Mouse (Mus musculus) cerebellum, adult 2 months (tissue): Measurements from ENCODE around the gene Vav2. TPM values are rescaled to one million over a fixed set of nuclear protein-coding genes. Genes with fewer than 3 reads are reported as not detected.
A peak's percentile ranks its signal among the peaks of the same experiment; 100 is the strongest.

Source experiments
- DNase-seq, 2 experiments: peaks; one replicate each; pipeline ENCODE4 v3.0.0; 2021
- H3K27ac ChIP-seq: fragments of 200-500 bp; 2 replicates; pipeline ENCODE4 v1.5.1; 2012; ENCODE audit warnings: low read length, control low read depth, inconsistent platforms; ENCODE audit not compliant: insufficient read depth
- H3K27me3 ChIP-seq: fragments of 200-500 bp; 2 replicates; pipeline ENCODE4 v1.6.1; 2012; ENCODE audit warnings: inconsistent platforms, mild to moderate bottlenecking, low read length, moderate library complexity; ENCODE audit not compliant: control insufficient read depth, insufficient read depth
- H3K4me1 ChIP-seq: fragments of 200-500 bp; 2 replicates; pipeline ENCODE4 v1.6.1; 2011; ENCODE audit warnings: low read length; ENCODE audit not compliant: control insufficient read depth, insufficient read depth
- H3K4me3 ChIP-seq: fragments of 200-500 bp; replicated peaks from 2 replicates; pipeline ENCODE3; 2011; ENCODE audit warnings: mild to moderate bottlenecking, low read depth, low read length, control low read depth; ENCODE audit not compliant: insufficient read depth
- CTCF ChIP-seq: fragments of 200-500 bp; IDR thresholded peaks from 2 replicates; pipeline ENCODE4 v1.5.1; 2011; ENCODE audit warnings: low read depth, mild to moderate bottlenecking, control low read depth, low read length, moderate library complexity, borderline replicate concordance; ENCODE audit not compliant: insufficient read depth
- POLR2A ChIP-seq: fragments of 200-500 bp; IDR thresholded peaks from 2 replicates; pipeline ENCODE4 v1.6.1; 2011; ENCODE audit warnings: low read length, control low read depth, borderline replicate concordance; ENCODE audit not compliant: insufficient read depth
- whole genome bisulfite sequencing: fragments of 180-500 bp; shearing (Covaris S2); methylation state at CpG from one replicate; pipeline ENCODE4 v1.1.7; 2018; 5-methylcytosine and 5-hydroxymethylcytosine counted together
- polyA plus RNA-seq: library from polyadenylated mRNA; depleted of rRNA; stranded (reverse); fragments of >200 nt; gene quantifications from 2 replicates; pipeline ENCODE4 v1.2.3, GENCODE M21; 2012; rRNA removed

Gene Vav2
- polyA plus RNA-seq, 1 experiment, result 16.1 TPM

GRCm38 (mm10) chr2:27229481-27230105 is 197.2 kb downstream of the Vav2 start:
- peak; percentile 49 to 60 for DNase-seq
- TF ChIP-seq CTCF (no peak), POLR2A (no peak)
- 0 out of 2 replicates have a peak overlapping the region, but pooled peaks have one; percentile 4 for H3K27ac ChIP-seq
- WGBS, result 4% methylated on average over 2 of the region's 2 CpGs
- no peak overlapping the region for H3K4me3 ChIP-seq
- H3K4me1 ChIP-seq, result peaks cover 19% of the 10 kb centered on the region
- H3K27me3 ChIP-seq, result no peaks in the 10 kb centered on the region

- Histone ChIP-seq H3K4me3 (no peak overlapping the region), H3K27me3 (no peaks in the 10 kb centered on the region), H3K27ac (no peak overlapping the region), H3K4me1 (peaks cover 19% of the 10 kb centered on the region)
- peak in 1 of 2 experiments; percentile 7 for DNase-seq
- WGBS, result 34% methylated on average over 5 of the region's 5 CpGs
- TF ChIP-seq CTCF, result no peak; the same call in 1 of the 2 replicates
- no peak for TF ChIP-seq POLR2A
Measured at GRCm38 (mm10) chr2:27228809-27229480, 197.9 kb downstream of the Vav2 start.

GRCm38 (mm10) chr2:27226572-27226971 is 200.3 kb downstream of the Vav2 start:
- Histone ChIP-seq H3K4me3 (no peak overlapping the region), H3K4me1 (peaks cover 35% of the 10 kb centered on the region), H3K27ac (no peak overlapping the region), H3K27me3 (no peaks in the 10 kb centered on the region)
- DNase-seq, result no peak
- TF ChIP-seq POLR2A (no peak), CTCF (no peak)
- 91% methylated on average over 7 of the region's 7 CpGs for WGBS

- H3K4me3 ChIP-seq, result no peak overlapping the region
- peaks cover 23% of the 10 kb centered on the region for H3K4me1 ChIP-seq
- TF ChIP-seq CTCF (no peak), POLR2A (no peak)
- DNase-seq, result peak; percentile 66 to 67
- no peaks in the 10 kb centered on the region for H3K27me3 ChIP-seq
- no peak overlapping the region for H3K27ac ChIP-seq
- 7% methylated on average over 7 of the region's 7 CpGs for WGBS
Measured at GRCm38 (mm10) chr2:27223012-27223421, 203.8 kb downstream of the Vav2 start.

- H3K27ac ChIP-seq, result no peak overlapping the region
- TF ChIP-seq CTCF (no peak), POLR2A (no peak)
- DNase-seq, result no peak
- no peak overlapping the region for H3K4me3 ChIP-seq
- peaks cover 24% of the 10 kb centered on the region for H3K4me1 ChIP-seq
- no peaks in the 10 kb centered on the region for H3K27me3 ChIP-seq
- WGBS, result 92% methylated on average over 8 of the region's 8 CpGs
Measured at GRCm38 (mm10) chr2:27218569-27218968, 208.3 kb downstream of the Vav2 start.

- no peak for DNase-seq
- 86% methylated on average over 2 of the region's 2 CpGs for WGBS
- Histone ChIP-seq H3K4me3 (no peak overlapping the region), H3K27ac (no peak overlapping the region), H3K27me3 (no peaks in the 10 kb centered on the region), H3K4me1 (peaks cover 24% of the 10 kb centered on the region)
- TF ChIP-seq CTCF, result no peak
- TF ChIP-seq POLR2A, result no peak
Measured at GRCm38 (mm10) chr2:27218121-27218544, 208.7 kb downstream of the Vav2 start.

GRCm38 (mm10) chr2:27215537-27215936 is 211.3 kb downstream of the Vav2 start:
- Histone ChIP-seq H3K4me1 (peaks cover 43% of the 10 kb centered on the region), H3K27me3 (no peaks in the 10 kb centered on the region), H3K4me3 (no peak overlapping the region), H3K27ac (no peak overlapping the region)
- DNase-seq, result no peak
- WGBS, result 98% methylated on average over 2 of the region's 2 CpGs
- TF ChIP-seq POLR2A (no peak), CTCF (no peak)

Other genes starting within 250 kb of the Vav2 start
- 10.5 and 11.3 TPM in 2 replicates for gene Sardh, start 178.7 kb downstream of the Vav2 start, polyA plus RNA-seq
- 36.0 and 38.0 TPM in 2 replicates for gene Brd3os, start 15.3 kb upstream of the Vav2 start, polyA plus RNA-seq
- gene Brd3, start 80.6 kb upstream of the Vav2 start, polyA plus RNA-seq, result 28.6 TPM in 2 replicates
- gene Wdr5, start 88.1 kb upstream of the Vav2 start, polyA plus RNA-seq, result 30.6 and 32.7 TPM in 2 replicates
- 14.9 and 17.5 TPM in 2 replicates for gene Rxra, start 249.4 kb upstream of the Vav2 start, polyA plus RNA-seq